Mouse (Mus musculus) liver, embryonic 18 days (tissue): ENCODE results near the gene Tnfsf10. TPM values are rescaled to one million over a fixed set of nuclear protein-coding genes. Genes with fewer than 3 reads are reported as not detected.

ENCODE experiments used
- polyA plus RNA-seq: library from polyadenylated mRNA; depleted of rRNA; stranded (reverse); fragments of >200 nt; gene quantifications from 2 replicates; pipeline ENCODE4 v1.2.3, GENCODE M21; 2012; rRNA removed

Gene Tnfsf10
- 0.63 and 0.72 TPM in 2 replicates for polyA plus RNA-seq

DNA sequence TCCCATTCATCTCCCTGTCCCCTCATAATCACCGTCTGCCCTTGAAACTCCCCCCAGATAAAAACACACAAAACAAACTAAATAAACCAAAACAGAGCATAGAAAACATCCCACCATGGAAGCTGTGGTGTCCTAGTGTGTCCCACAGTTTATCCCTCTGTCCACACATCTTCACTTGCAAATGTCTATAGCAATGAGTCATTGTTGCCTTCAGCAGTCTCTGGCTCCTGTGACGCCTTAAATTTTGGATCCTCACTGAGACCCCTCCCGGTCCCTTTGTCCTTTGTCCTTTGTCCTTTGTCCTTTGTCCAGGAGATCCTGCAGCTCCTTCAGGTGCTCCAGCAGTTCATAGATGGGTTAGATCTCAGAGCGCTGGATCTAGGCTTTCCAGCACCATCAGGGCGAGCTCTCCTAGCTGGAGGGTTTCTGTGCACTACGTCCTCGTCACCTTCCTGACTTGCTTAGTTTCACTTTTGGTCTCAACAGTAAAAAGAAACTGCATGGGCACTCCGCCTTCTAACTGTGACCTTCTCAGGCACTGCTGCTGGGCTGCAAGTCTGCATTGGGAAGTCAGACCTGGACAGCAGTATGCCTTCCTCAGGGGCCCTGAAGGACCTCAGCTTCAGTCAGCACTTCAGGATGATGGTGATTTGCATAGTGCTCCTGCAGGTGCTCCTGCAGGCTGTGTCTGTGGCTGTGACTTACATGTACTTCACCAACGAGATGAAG, at the start of gene Tnfsf10:
Gene Tnfsf10, plus strand, starts transcription at position 470 of the 729 bp plus-strand sequence.

DNA sequence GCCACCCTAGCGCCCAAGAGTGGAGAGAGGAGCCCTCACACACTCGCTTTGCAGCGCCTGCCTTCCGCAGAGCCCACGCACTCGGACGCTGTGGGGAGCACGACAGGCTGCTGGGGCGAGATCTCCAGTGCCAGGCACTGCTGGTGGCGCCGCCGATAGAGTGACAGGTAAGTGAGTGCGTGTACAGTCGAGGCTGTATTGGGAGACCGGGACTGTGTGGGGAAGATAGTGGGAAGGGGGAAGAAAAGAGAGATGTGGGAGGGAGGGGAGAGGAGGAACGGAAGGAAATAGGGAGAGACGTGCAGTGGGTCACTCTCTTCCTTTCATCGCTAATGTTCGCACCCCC, 54.4 kb downstream of the Tnfsf10 start, which contains the start of gene Ghsr:
Gene Ghsr, plus strand, starts transcription at position 76 of the 346 bp plus-strand sequence.

Other genes with a start within 250 kb of the Tnfsf10 start
- 8.7 and 9.2 TPM in 2 replicates for gene Ect2, start 163.2 kb upstream of the Tnfsf10 start, polyA plus RNA-seq
- gene Nceh1, start 134.1 kb upstream of the Tnfsf10 start, polyA plus RNA-seq, result 6.1 and 6.8 TPM in 2 replicates
- not detected in 2 replicates for gene Ghsr, start 54.3 kb downstream of the Tnfsf10 start, polyA plus RNA-seq